Mouse (Mus musculus): ENCODE measurements around the gene Zfp513. TPM values are rescaled to one million over a fixed set of nuclear protein-coding genes. Genes with fewer than 3 reads are reported as not detected.
"Not testable (repeated sequence)": the region's sequence is repeated elsewhere in the genome, so short reads cannot be mapped to it uniquely, and the experiment has no call there.

The Zfp513 gene
- polyA plus RNA-seq, 1 experiment, result 38.1 TPM

DNA sequence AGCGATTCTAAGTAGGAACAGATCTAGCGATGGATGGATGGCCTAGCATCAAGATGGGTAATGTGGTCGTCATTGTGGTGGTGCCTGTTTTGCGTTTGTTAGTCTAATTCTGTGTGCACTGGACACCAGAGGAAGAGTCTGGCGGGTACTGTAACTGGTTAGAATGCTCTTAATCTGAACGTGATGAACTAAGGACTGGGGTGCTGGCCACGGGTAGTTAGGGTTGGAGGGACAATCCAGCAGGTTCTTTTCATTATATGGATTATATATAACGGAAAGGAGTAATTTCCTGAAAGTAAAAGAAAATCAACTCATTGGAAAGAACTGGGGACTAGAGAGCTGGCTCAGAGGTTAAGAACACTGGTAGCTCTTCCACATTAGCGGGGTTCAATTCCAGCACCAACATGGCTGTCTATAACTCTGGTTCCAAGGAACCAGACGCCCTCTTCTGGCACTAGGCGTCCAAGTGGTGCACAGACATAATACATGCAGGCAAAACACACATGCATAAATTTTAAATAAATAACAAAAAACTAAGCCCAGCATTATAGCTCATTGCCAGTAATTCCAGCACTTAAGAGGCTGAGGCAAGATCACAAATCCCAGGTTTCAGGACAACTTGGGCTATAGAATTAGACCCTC, 19.3 kb upstream of the Zfp513 start:
- H3K27ac ChIP-seq (ENCODE audit: insufficient read depth, low read length), result peak overlapping the region; percentile 4
- H3K4me3 ChIP-seq (ENCODE audit: insufficient read depth, low read length), result peak overlapping the region; percentile 76
- H3K4me1 ChIP-seq (ENCODE audit: control insufficient read depth, insufficient read depth, low read length), result 0 out of 2 replicates have a peak, but pooled peaks cover 1% of the 10 kb centered on the region
- peak; percentile 29; the same call in 1 of the 2 replicates for TF ChIP-seq CTCF (IDR thresholded peaks at IDR 0.05; ENCODE audit: extremely low read depth, insufficient read depth, low read length)
- TF ChIP-seq POLR2A (IDR thresholded peaks at IDR 0.05; ENCODE audit: extremely low read depth, insufficient read depth, low read length), result no peak

DNA sequence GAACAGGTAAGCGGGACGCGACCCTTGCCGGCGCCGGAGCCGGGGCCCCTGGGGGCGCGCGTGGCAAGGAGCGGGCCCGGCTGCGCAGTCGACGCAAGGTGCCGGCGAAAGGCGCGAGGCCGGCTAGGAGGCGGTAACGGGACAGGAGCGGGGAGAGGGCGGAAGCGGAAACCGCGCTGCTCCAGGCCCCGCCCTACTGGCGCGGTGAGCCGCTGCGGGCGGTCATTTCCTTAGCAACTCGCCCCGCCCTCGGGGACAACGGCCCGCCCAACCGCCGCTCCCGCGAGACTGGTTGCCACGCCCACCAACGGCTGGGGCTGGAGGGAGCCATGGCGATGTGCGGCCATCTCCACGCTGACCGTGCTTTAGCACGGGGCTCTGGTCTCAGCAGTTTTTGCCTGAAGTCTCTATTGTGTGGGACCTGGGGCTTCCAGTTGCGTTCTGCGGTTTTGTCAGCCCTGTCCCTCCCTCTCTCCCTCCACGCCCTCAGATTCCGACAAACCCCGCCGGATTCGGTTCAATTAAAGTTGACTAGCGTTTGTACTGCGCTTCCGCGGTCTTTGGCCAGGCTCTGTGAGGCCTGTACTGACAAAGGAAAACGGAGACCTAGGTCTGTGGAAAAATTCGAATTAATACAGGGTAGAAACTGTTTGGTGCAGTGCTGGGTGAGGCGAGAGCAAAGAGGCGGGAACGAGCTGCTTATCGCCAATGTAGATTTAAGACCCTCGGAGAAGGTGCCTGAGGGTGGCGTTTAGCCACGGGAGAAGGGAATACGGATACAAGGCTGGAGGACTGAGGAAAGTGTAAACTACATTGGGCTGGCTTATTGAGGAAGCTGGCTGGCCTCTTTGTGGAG, 18.6 kb upstream of the Zfp513 start, which contains the start of gene Ppm1g:
Gene Ppm1g (minus strand): TSS at position 240 of the 856 bp plus-strand sequence.
- Histone ChIP-seq H3K4me3 (ENCODE audit: insufficient read depth, low read length) (peak within 1 kb of the TSS; percentile 76), H3K4me1 (ENCODE audit: control insufficient read depth, insufficient read depth, low read length) (0 out of 2 replicates have a peak, but pooled peaks cover 1% of the 10 kb centered on the region), H3K27ac (ENCODE audit: insufficient read depth, low read length) (peak within 1 kb of the TSS; percentile 88)
- TF ChIP-seq CTCF (IDR thresholded peaks at IDR 0.05; ENCODE audit: extremely low read depth, insufficient read depth, low read length), result no peak
- TF ChIP-seq POLR2A (IDR thresholded peaks at IDR 0.05; ENCODE audit: extremely low read depth, insufficient read depth, low read length), result peak; percentile 96

- Histone ChIP-seq H3K27ac (ENCODE audit: insufficient read depth, low read length) (peak overlapping the region; percentile 88), H3K4me1 (ENCODE audit: control insufficient read depth, insufficient read depth, low read length) (0 out of 2 replicates have a peak, but pooled peaks cover 1% of the 10 kb centered on the region), H3K4me3 (ENCODE audit: insufficient read depth, low read length) (peak overlapping the region; percentile 76)
- no peak for TF ChIP-seq CTCF (IDR thresholded peaks at IDR 0.05; ENCODE audit: extremely low read depth, insufficient read depth, low read length)
- no peak; the same call in 1 of the 2 replicates for TF ChIP-seq POLR2A (IDR thresholded peaks at IDR 0.05; ENCODE audit: extremely low read depth, insufficient read depth, low read length)
These were observed 17.9 kb upstream of the Zfp513 start for GRCm38 (mm10) chr5:31219911-31220447.

- TF ChIP-seq CTCF (IDR thresholded peaks at IDR 0.05; ENCODE audit: extremely low read depth, insufficient read depth, low read length), result no peak
- TF ChIP-seq POLR2A (IDR thresholded peaks at IDR 0.05; ENCODE audit: extremely low read depth, insufficient read depth, low read length), result no peak
- Histone ChIP-seq H3K27ac (ENCODE audit: insufficient read depth, low read length) (no peak overlapping the region), H3K4me1 (ENCODE audit: control insufficient read depth, insufficient read depth, low read length) (0 out of 2 replicates have a peak, but pooled peaks cover 1% of the 10 kb centered on the region), H3K4me3 (ENCODE audit: insufficient read depth, low read length) (peak overlapping the region; percentile 76)
These were observed 17.4 kb upstream of the Zfp513 start for GRCm38 (mm10) chr5:31219474-31219873.

- no peak for TF ChIP-seq CTCF (IDR thresholded peaks at IDR 0.05; ENCODE audit: extremely low read depth, insufficient read depth, low read length)
- TF ChIP-seq POLR2A (IDR thresholded peaks at IDR 0.05; ENCODE audit: extremely low read depth, insufficient read depth, low read length), result no peak
- H3K27ac ChIP-seq (ENCODE audit: insufficient read depth, low read length), result no peak overlapping the region
These were observed 17.0 kb upstream of the Zfp513 start for GRCm38 (mm10) chr5:31219070-31219469.

GRCm38 (mm10) chr5:31218294-31218693, 16.2 kb upstream of the Zfp513 start:
- no peak overlapping the region for H3K27ac ChIP-seq (ENCODE audit: insufficient read depth, low read length)
- no peak overlapping the region for H3K4me3 ChIP-seq (ENCODE audit: insufficient read depth, low read length)
- 0 out of 2 replicates have a peak, but pooled peaks cover 1% of the 10 kb centered on the region for H3K4me1 ChIP-seq (ENCODE audit: control insufficient read depth, insufficient read depth, low read length)
- no peak for TF ChIP-seq POLR2A (IDR thresholded peaks at IDR 0.05; ENCODE audit: extremely low read depth, insufficient read depth, low read length)
- no peak for TF ChIP-seq CTCF (IDR thresholded peaks at IDR 0.05; ENCODE audit: extremely low read depth, insufficient read depth, low read length)

More at GRCm38 (mm10) chr5:31219070-31219469, 17.0 kb upstream of the Zfp513 start:
- 0 out of 2 replicates have a peak, but pooled peaks cover 1% of the 10 kb centered on the region for H3K4me1 ChIP-seq (ENCODE audit: control insufficient read depth, insufficient read depth, low read length)
- H3K4me3 ChIP-seq (ENCODE audit: insufficient read depth, low read length), result peak overlapping the region; percentile 76; the same call in 1 of the 2 replicates

- H3K27ac ChIP-seq (ENCODE audit: insufficient read depth, low read length); H3K4me1 ChIP-seq (ENCODE audit: control insufficient read depth, insufficient read depth, low read length); H3K4me3 ChIP-seq (ENCODE audit: insufficient read depth, low read length): not testable (repeated sequence)
These were observed 14.5 kb upstream of the Zfp513 start for GRCm38 (mm10) chr5:31216554-31216953.

GRCm38 (mm10) chr5:31204421-31204820, 2.3 kb upstream of the Zfp513 start:
- TF ChIP-seq POLR2A (IDR thresholded peaks at IDR 0.05; ENCODE audit: extremely low read depth, insufficient read depth, low read length), result no peak
- TF ChIP-seq CTCF (IDR thresholded peaks at IDR 0.05; ENCODE audit: extremely low read depth, insufficient read depth, low read length), result no peak
- no peak overlapping the region for H3K4me3 ChIP-seq (ENCODE audit: insufficient read depth, low read length)
- H3K4me1 ChIP-seq (ENCODE audit: control insufficient read depth, insufficient read depth, low read length), result no peaks in the 10 kb centered on the region
- H3K27ac ChIP-seq (ENCODE audit: insufficient read depth, low read length), result no peak overlapping the region

- Histone ChIP-seq H3K4me3 (ENCODE audit: insufficient read depth, low read length) (no peak overlapping the region), H3K27ac (ENCODE audit: insufficient read depth, low read length) (no peak overlapping the region), H3K4me1 (ENCODE audit: control insufficient read depth, insufficient read depth, low read length) (no peaks in the 10 kb centered on the region)
- no peak for TF ChIP-seq POLR2A (IDR thresholded peaks at IDR 0.05; ENCODE audit: extremely low read depth, insufficient read depth, low read length)
- no peak for TF ChIP-seq CTCF (IDR thresholded peaks at IDR 0.05; ENCODE audit: extremely low read depth, insufficient read depth, low read length)
These were observed 1.8 kb upstream of the Zfp513 start for GRCm38 (mm10) chr5:31203866-31204265.

All from cortical plate, adult 2 months (tissue).